Mouse (Mus musculus) fat pad, adult 2 months (tissue): ENCODE measurements around the gene Coro7.

Source experiments
- DNase-seq: peaks from one replicate; pipeline ENCODE4 v3.0.0-alpha.2; 2011; ENCODE audit warnings: low read depth, low spot score; ENCODE audit errors: extremely low read depth

The Coro7 gene

DNA sequence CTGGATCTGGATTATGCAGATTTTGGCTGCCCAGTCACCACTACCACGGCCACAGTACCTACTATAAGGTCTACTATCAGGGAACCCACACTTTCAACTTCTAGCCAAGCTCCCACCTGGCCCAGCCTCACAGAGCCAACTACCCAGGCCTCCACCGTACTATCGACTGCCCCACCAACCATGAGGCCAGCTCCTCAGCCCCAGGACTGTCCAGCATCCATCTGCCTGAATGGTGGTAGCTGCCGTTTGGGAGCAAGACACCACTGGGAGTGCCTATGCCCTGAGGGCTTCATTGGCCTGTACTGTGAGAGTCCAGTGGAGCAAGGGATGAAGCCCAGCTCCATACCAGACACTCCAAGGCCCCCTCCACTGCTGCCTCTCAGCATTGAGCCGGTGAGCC, 30.4 kb downstream of the Coro7 start:
- no peak for DNase-seq

- no peak for DNase-seq
Observed at GRCm38 (mm10) chr16:4648416-4649023, 31.1 kb downstream of the Coro7 start.

GRCm38 (mm10) chr16:4647651-4648141, 31.9 kb downstream of the Coro7 start:
- DNase-seq: no peak

DNA sequence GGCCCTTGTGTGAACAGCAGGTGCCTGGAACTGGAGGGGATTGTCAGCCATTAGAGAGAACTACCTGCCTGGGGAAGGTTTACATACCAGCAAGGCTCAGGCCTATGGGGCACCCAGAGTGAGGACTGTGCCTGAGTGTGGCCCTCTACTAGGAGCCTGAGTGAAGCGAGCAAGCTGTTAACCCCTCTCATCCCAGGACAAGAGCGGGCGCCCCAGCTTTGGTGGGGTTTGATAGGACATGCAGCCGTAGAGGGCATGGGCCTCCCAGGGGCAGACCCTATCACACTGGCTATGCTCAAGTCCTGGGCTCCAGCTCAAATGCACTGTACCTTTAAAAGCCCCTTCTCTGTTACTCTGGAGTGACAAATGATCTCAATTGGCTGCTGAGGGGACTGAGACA, 32.7 kb downstream of the Coro7 start:
- no peak for DNase-seq

DNA sequence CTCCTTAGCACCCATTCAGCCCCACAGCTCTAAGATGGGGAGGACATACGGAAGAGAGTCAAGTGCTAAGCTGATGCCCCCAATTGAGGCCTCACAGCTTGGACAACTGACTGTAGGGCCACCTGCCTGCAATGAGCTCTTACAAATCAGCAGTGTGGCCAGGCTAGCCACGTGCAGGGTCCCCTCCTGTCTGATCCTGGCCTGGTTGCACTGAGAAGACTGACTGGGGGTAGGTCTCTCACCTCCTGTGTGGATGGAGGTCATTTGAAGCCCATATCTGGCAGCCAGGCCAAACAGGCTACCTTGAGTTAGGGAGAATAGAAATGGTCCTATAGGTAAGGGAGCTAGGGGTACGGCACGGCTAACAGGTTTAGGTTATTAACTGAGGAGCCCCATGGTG, 33.7 kb downstream of the Coro7 start:
- no peak for DNase-seq

GRCm38 (mm10) chr16:4643670-4644419, 35.7 kb downstream of the Coro7 start:
- no peak for DNase-seq

- peak; percentile 99 for DNase-seq
Observed at GRCm38 (mm10) chr16:4642937-4643336, 36.6 kb downstream of the Coro7 start.

GRCm38 (mm10) chr16:4642190-4642589, 37.4 kb downstream of the Coro7 start:
- no peak for DNase-seq

DNA sequence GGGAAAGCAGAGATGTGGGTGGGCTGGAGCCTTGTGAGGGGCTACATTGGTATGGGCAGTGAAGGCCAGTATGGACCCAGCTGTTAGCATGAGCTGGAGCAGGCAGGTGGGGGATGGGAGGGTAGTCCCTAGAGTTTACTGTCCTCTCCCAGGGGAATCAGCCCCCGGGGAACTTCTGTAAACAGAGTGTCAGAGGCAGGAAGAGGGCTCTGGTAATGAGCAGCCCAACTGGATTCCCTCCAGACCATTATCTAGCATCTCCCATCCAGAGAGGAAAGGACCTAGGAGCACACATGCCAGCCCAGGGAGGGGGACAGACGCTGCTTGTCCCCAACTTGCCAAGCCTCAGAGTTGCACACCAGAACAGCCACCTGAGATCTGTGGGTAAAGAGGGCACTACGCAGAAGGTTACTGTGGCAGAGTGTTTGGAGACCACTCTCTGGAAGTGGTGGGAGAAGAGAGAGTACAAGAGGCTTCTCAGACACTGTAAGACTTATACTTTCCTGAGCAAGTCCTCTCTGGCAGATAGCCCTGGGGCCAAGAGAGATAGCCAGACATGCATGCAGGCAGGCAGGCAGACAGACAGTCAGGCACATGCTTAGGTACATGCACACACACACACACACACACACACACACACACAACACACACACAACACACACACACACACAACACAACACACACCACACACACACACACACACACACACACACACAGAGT, 38.3 kb downstream of the Coro7 start:
- DNase-seq: no peak

DNA sequence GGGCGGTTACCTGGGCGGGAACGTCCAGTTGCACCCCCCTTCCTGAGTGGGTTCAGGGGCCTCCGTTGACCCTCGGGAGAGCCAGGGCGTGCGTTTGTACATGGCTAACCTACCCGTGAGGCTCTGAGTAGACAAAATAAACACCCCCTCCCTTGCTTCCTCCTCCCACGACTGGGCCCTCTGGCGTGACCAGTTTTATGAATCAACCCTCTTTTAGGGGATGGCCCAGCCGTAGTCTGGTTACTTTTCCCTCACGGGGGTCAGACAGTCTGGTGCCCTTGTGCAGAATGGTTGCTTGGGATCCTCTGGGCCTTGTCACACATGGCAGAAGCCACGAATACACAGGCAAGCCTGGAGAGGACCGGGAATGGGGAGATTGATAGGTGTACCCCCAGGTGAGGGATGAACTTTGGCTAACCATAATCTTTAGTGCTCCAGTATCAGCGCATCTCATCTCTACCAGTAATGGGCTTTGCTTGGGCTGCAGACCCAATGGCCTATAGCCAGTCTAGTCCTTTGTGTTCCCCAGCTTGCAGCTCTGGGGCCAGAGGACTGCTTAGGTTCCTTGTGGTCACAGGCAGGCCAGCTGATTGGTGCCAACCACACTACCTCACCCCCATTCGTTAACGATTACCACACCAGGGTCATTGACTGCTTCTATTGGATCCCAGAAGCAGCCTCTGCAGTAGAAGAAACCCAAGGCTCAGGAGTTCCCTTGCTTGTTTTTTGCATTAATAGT, 39.1 kb downstream of the Coro7 start:
- DNase-seq: peak; percentile 91

- no peak for DNase-seq
Observed at GRCm38 (mm10) chr16:4639831-4640237, 39.7 kb downstream of the Coro7 start, which contains the start of the genes Vasn and Dnaja3. Vasn (plus strand) TSS chr16:4639941. Dnaja3 (plus strand) TSS chr16:4639989.

DNA sequence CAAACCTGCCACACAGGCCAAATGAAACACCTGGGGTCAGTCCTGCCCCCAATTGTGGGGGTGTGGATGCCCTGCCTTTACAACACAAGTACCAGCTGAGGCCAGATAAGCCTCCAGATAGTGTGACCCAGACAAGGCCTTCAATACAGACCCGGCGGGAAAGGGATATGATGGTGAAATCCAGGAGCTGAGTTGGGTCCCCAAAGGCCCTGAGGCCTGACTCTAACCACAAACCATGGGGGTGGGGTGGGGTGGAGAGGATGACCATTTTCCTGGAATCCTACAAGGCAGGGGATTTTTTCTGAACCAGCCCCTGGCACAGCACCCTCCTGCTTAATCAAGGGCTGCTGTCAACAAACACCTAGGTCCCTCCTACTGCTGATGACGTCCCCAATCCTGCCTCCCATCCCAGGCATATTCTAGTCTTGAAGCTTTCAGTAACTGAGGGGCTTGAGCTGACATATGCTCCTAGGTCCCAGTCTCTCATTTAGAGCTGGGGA, 40.6 kb downstream of the Coro7 start:
- DNase-seq: no peak

- no peak for DNase-seq
Observed at GRCm38 (mm10) chr16:4635760-4636159, 43.8 kb downstream of the Coro7 start.

GRCm38 (mm10) chr16:4634681-4635080, 44.9 kb downstream of the Coro7 start:
- no peak for DNase-seq

DNA sequence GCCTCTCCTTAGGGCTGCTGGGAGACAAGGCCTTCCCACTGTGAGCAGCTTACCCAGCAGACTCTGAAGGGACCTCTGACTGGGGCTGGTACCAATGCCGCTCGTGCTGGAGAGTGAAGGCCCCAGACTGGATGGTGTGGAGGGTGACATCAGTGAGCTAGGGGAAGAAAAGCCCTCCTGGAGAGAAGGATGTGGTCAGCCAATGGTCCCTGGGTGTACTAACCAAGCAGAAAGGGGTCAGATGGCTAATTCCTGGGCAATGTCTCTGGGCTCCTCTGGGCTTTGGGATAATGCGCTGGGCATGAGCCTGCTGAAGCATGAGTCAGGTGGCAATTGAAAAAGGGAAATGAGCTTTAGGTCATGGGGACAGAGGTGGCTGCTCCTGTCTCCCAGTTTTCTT, 45.9 kb downstream of the Coro7 start:
- DNase-seq: no peak

GRCm38 (mm10) chr16:4632050-4632449, 47.5 kb downstream of the Coro7 start:
- no peak for DNase-seq

- DNase-seq: no peak
Observed at GRCm38 (mm10) chr16:4629950-4630349, 49.6 kb downstream of the Coro7 start.

GRCm38 (mm10) chr16:4628898-4629419, 50.6 kb downstream of the Coro7 start:
- DNase-seq: no peak

GRCm38 (mm10) chr16:4627105-4627504, 52.5 kb downstream of the Coro7 start:
- no peak for DNase-seq

- no peak for DNase-seq
Observed at GRCm38 (mm10) chr16:4624481-4625110, 55.0 kb downstream of the Coro7 start, which contains the start of gene Pam16. Pam16 (minus strand) TSS chr16:4624988.
